Mouse (Mus musculus) limb, embryonic 12.5 days (tissue): ENCODE results near the gene Necab2. TPM values are rescaled to one million over a fixed set of nuclear protein-coding genes. Genes with fewer than 3 reads are reported as not detected.

Source experiments
- ATAC-seq: fragments of 200-750 bp; cut with Nextera tagmentation; 2 replicates; pipeline ENCODE4 v1.8.0; 2017; ENCODE audit warnings: low read depth, moderate TSS enrichment; ENCODE audit not compliant: insufficient number of reproducible peaks, insufficient read depth, low FRiP score, low TSS enrichment
- H3K27ac ChIP-seq: fragments of 300-500 bp; sonication (generic); 2 replicates; pipeline ENCODE4 v1.5.1; 2016; ENCODE audit warnings: mild to moderate bottlenecking, moderate library complexity
- H3K27me3 ChIP-seq: fragments of 300-500 bp; sonication (generic); 2 replicates; pipeline ENCODE4 v1.6.1; 2016; ENCODE audit warnings: mild to moderate bottlenecking, moderate library complexity
- H3K36me3 ChIP-seq: fragments of 300-500 bp; sonication (generic); 2 replicates; pipeline ENCODE4 v1.6.1; 2016; ENCODE audit warnings: mild to moderate bottlenecking, moderate library complexity
- H3K4me1 ChIP-seq: fragments of 300-500 bp; sonication (generic); replicated peaks from 2 replicates; pipeline ENCODE4 v1.6.1; 2016
- H3K4me2 ChIP-seq: fragments of 300-500 bp; sonication (generic); 2 replicates; pipeline ENCODE4 v1.6.1; 2016; ENCODE audit warnings: mild to moderate bottlenecking, moderate library complexity
- H3K4me3 ChIP-seq: fragments of 300-500 bp; sonication (generic); replicated peaks from 2 replicates; pipeline ENCODE4 v1.5.1; 2016; ENCODE audit warnings: mild to moderate bottlenecking
- H3K9ac ChIP-seq: fragments of 300-500 bp; sonication (generic); replicated peaks from 2 replicates; pipeline ENCODE4 v1.6.1; 2016; ENCODE audit warnings: mild to moderate bottlenecking, moderate library complexity
- H3K9me3 ChIP-seq: fragments of 300-500 bp; sonication (generic); 2 replicates; pipeline ENCODE4 v1.6.1; 2016; ENCODE audit warnings: mild to moderate bottlenecking, moderate library complexity
- WGBS: fragments of 180-500 bp; shearing (Covaris S2); methylation state at CpG from one replicate; pipeline ENCODE4 v1.1.7; 2016; 5-methylcytosine and 5-hydroxymethylcytosine counted together
- polyA plus RNA-seq: library from polyadenylated mRNA; unstranded; fragments of >200 nt; fragmentation: Nextera tagmentation; extraction: Ambion mirVana; gene quantifications from 2 replicates; pipeline ENCODE4 v1.2.1, GENCODE M21; 2016

Gene Necab2
- polyA plus RNA-seq, 1 experiment from 2014 or later = 5.1 TPM

GRCm38 (mm10) chr8:119456045-119456444, 9.5 kb downstream of the Necab2 start:
- H3K4me1 ChIP-seq = 0 out of 2 replicates have a peak, but pooled peaks cover 4% of the 10 kb centered on the region
- no peaks in the 10 kb centered on the region for H3K27me3 ChIP-seq
- H3K9me3 ChIP-seq = no peaks in the 10 kb centered on the region
- H3K9ac ChIP-seq = no peak overlapping the region
- no peak overlapping the region for H3K4me2 ChIP-seq
- WGBS = 83% methylated on average over 5 of the region's 5 CpGs
- H3K36me3 ChIP-seq = no peaks in the 10 kb centered on the region
- H3K4me3 ChIP-seq = no peak overlapping the region
- no peak for ATAC-seq
- H3K27ac ChIP-seq = no peak overlapping the region

GRCm38 (mm10) chr8:119459724-119460123, 13.2 kb downstream of the Necab2 start:
- Histone ChIP-seq H3K4me3 (no peak overlapping the region), H3K9ac (no peak overlapping the region), H3K9me3 (no peaks in the 10 kb centered on the region), H3K4me2 (no peak overlapping the region), H3K4me1 (peaks cover 4% of the 10 kb centered on the region; the same call in 1 of the 2 replicates), H3K36me3 (no peaks in the 10 kb centered on the region), H3K27me3 (peaks cover 16% of the 10 kb centered on the region), H3K27ac (no peak overlapping the region)
- ATAC-seq = no peak
- WGBS = 52% methylated on average over 16 of the region's 16 CpGs

- no peaks in the 10 kb centered on the region for H3K36me3 ChIP-seq
- 71% methylated on average over 9 of the region's 9 CpGs for whole genome bisulfite sequencing
- no peak for ATAC-seq
- H3K9ac ChIP-seq = no peak overlapping the region
- peaks cover 33% of the 10 kb centered on the region for H3K27me3 ChIP-seq
- H3K4me1 ChIP-seq = peaks cover 18% of the 10 kb centered on the region
- no peak overlapping the region for H3K4me2 ChIP-seq
- H3K27ac ChIP-seq = no peak overlapping the region
- H3K9me3 ChIP-seq = no peaks in the 10 kb centered on the region
- no peak overlapping the region for H3K4me3 ChIP-seq
Observed at GRCm38 (mm10) chr8:119461356-119461755, 14.8 kb downstream of the Necab2 start.

GRCm38 (mm10) chr8:119463709-119464108, 17.2 kb downstream of the Necab2 start:
- 79% methylated on average over 7 of the region's 7 CpGs for WGBS
- no peak for ATAC-seq
- no peak overlapping the region for H3K27ac ChIP-seq

GRCm38 (mm10) chr8:119466105-119466504, 19.6 kb downstream of the Necab2 start:
- no peaks in the 10 kb centered on the region for H3K36me3 ChIP-seq
- H3K4me1 ChIP-seq = peaks cover 16% of the 10 kb centered on the region
- WGBS = 1% methylated on average over 18 of the region's 18 CpGs
- peak overlapping the region; percentile 13; the same call in 1 of the 2 replicates for H3K4me3 ChIP-seq
- H3K4me2 ChIP-seq = peak overlapping the region; percentile 52
- peaks cover 42% of the 10 kb centered on the region for H3K27me3 ChIP-seq
- ATAC-seq = no peak
- H3K9ac ChIP-seq = no peak overlapping the region
- no peak overlapping the region for H3K27ac ChIP-seq
- H3K9me3 ChIP-seq = no peaks in the 10 kb centered on the region

More at GRCm38 (mm10) chr8:119463709-119464108, 17.2 kb downstream of the Necab2 start:
- no peak overlapping the region for H3K4me2 ChIP-seq
- peaks cover 19% of the 10 kb centered on the region for H3K4me1 ChIP-seq
- H3K4me3 ChIP-seq = no peak overlapping the region
- H3K36me3 ChIP-seq = no peaks in the 10 kb centered on the region
- H3K27me3 ChIP-seq = peaks cover 42% of the 10 kb centered on the region
- no peaks in the 10 kb centered on the region for H3K9me3 ChIP-seq
- H3K9ac ChIP-seq = no peak overlapping the region

GRCm38 (mm10) chr8:119466794-119467193, 20.3 kb downstream of the Necab2 start:
- WGBS = 76% methylated on average over 10 of the region's 10 CpGs
- Histone ChIP-seq H3K9me3 (no peaks in the 10 kb centered on the region), H3K4me2 (no peak overlapping the region), H3K4me1 (peaks cover 16% of the 10 kb centered on the region), H3K27ac (no peak overlapping the region), H3K27me3 (peaks cover 42% of the 10 kb centered on the region), H3K4me3 (no peak overlapping the region), H3K9ac (no peak overlapping the region), H3K36me3 (no peaks in the 10 kb centered on the region)
- no peak for ATAC-seq

GRCm38 (mm10) chr8:119468091-119468490, 21.6 kb downstream of the Necab2 start:
- ATAC-seq = no peak
- Histone ChIP-seq H3K4me2 (no peak overlapping the region), H3K36me3 (no peaks in the 10 kb centered on the region), H3K27ac (no peak overlapping the region), H3K4me3 (no peak overlapping the region), H3K9me3 (no peaks in the 10 kb centered on the region), H3K9ac (no peak overlapping the region), H3K27me3 (peaks cover 42% of the 10 kb centered on the region), H3K4me1 (peaks cover 16% of the 10 kb centered on the region)
- WGBS = 88% methylated on average over 8 of the region's 8 CpGs

GRCm38 (mm10) chr8:119478684-119479083, 32.2 kb downstream of the Necab2 start:
- ATAC-seq = no peak
- no peak overlapping the region for H3K4me3 ChIP-seq
- H3K4me2 ChIP-seq = no peak overlapping the region
- H3K9me3 ChIP-seq = no peaks in the 10 kb centered on the region
- no peak overlapping the region for H3K27ac ChIP-seq
- 25% methylated on average over 5 of the region's 5 CpGs for WGBS
- H3K9ac ChIP-seq = no peak overlapping the region
- H3K36me3 ChIP-seq = no peaks in the 10 kb centered on the region
- no peaks in the 10 kb centered on the region; the same call in 1 of the 2 replicates for H3K27me3 ChIP-seq
- no peaks in the 10 kb centered on the region for H3K4me1 ChIP-seq

- Histone ChIP-seq H3K36me3 (no peaks in the 10 kb centered on the region), H3K9ac (no peak overlapping the region), H3K27me3 (no peaks in the 10 kb centered on the region; the same call in 1 of the 2 replicates), H3K4me2 (no peak overlapping the region), H3K9me3 (0 out of 2 replicates have a peak, but pooled peaks cover 1% of the 10 kb centered on the region), H3K27ac (no peak overlapping the region), H3K4me3 (no peak overlapping the region), H3K4me1 (peaks cover 3% of the 10 kb centered on the region; the same call in 1 of the 2 replicates)
- ATAC-seq = no peak
- WGBS = 80% methylated on average over 11 of the region's 11 CpGs
Observed at GRCm38 (mm10) chr8:119484145-119484896, 37.8 kb downstream of the Necab2 start.

- Histone ChIP-seq H3K4me2 (no peak overlapping the region), H3K36me3 (no peaks in the 10 kb centered on the region), H3K9me3 (0 out of 2 replicates have a peak, but pooled peaks cover 5% of the 10 kb centered on the region), H3K27ac (no peak overlapping the region), H3K4me3 (no peak overlapping the region), H3K4me1 (peaks cover 17% of the 10 kb centered on the region), H3K27me3 (0 out of 2 replicates have a peak, but pooled peaks cover 7% of the 10 kb centered on the region), H3K9ac (no peak overlapping the region)
- WGBS = 77% methylated on average over 7 of the region's 7 CpGs
- no peak for ATAC-seq
Observed at GRCm38 (mm10) chr8:119487093-119487492, 40.6 kb downstream of the Necab2 start.

GRCm38 (mm10) chr8:119496848-119497247, 50.3 kb downstream of the Necab2 start:
- no peak for ATAC-seq
- no peak overlapping the region for H3K9ac ChIP-seq
- H3K4me1 ChIP-seq = peaks cover 16% of the 10 kb centered on the region
- peaks cover 16% of the 10 kb centered on the region; the same call in 1 of the 2 replicates for H3K27me3 ChIP-seq
- 25% methylated on average over 6 of the region's 6 CpGs for WGBS
- H3K4me3 ChIP-seq = no peak overlapping the region
- H3K9me3 ChIP-seq = no peaks in the 10 kb centered on the region
- H3K36me3 ChIP-seq = no peaks in the 10 kb centered on the region
- no peak overlapping the region for H3K27ac ChIP-seq
- no peak overlapping the region for H3K4me2 ChIP-seq
